Mouse (Mus musculus): ENCODE results near the gene Sox13.
A peak's percentile ranks its signal among the peaks of the same experiment; 100 is the strongest.

The Sox13 gene

GRCm38 (mm10) chr1:133423543-133424480 lies at the start of gene Sox13:
Sox13 (minus strand) TSS chr1:133424377.
- DNase-seq: peak; percentile 9

- no peak for DNase-seq
Observed at GRCm38 (mm10) chr1:133471556-133471955, 47.4 kb upstream of the Sox13 start.

GRCm38 (mm10) chr1:133471086-133471485 lies 46.9 kb upstream of the Sox13 start:
- no peak for DNase-seq

DNA sequence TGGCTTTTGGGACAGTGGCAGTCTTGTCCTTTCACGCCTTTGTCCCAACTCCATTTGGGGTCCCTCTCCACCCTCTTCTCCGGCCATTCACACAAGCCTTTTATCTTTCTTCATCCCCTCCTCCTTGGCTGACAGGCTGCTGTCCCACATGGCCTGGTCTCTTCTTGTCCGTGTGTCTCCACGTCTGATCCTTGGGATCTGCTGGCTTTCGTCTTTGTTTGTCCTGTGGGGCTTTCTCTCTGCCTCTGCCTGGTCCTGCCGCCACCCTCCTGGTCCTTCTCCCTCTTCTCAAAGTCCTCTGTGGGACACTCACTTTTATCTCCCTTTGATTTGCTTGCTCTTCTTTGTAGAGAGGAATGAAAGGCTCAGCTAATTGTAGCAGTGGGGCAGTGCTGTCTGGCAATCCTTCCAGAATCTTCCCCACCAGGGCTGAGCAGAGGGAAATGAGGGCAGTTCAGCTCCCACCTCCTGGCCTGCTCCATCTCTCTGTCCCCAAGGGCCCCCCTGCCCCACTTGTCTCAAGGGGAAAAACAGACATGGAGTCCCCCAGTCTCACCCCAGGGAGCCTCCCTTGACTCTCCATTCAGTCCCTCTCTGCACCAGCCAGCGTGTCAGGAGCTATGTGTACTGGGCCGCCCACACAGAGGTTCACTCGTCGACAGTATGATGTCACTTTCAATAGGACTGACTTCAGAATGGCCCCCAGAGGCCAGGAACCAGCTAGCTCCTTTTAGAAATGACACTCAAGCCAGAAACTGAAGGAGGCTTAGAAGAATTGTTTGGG lies 46.3 kb upstream of the Sox13 start:
- no peak for DNase-seq

GRCm38 (mm10) chr1:133469213-133469612 lies 45.0 kb upstream of the Sox13 start:
- DNase-seq: no peak

DNA sequence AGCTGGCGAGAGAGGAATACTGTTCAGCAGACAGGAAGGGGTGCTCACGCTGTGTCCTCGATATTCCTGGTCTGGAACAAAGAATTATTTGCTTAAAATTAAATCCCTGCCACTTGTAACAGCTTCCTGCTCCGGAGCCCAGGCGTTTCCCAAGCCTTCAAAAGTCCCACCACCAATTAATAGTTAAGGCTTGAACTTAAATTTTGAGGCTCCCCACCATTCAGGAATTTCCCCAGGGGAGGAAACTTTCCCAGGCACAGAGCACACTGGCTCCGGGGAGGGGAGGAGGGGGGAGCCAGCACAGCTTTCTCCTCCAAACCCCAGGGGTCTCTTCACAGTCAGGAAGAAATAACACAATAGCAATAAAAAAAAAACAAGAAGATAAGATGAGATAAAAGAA lies 44.6 kb upstream of the Sox13 start:
- no peak for DNase-seq

DNA sequence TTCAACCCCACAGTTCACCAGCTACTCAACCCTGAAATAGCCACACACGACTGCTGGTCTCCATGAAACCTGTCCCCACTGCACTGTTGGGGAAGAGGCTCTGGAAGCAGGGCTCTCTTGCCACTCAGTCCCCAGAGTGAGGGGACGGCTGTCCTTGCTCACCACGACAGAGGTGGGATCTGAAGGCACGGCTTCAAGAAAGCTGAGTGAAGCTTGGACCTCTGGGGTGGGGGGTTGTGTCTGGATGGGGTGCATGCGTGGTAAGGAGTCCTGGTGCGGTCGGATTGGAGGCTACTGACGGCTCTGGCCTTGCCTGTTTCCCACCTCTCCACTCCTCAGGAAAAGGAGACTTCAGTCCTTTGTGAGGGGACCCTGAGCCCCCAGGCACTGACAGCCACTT lies 43.7 kb upstream of the Sox13 start:
- DNase-seq: no peak

GRCm38 (mm10) chr1:133463138-133463537 lies 39.0 kb upstream of the Sox13 start:
- no peak for DNase-seq

GRCm38 (mm10) chr1:133460996-133461395 lies 36.8 kb upstream of the Sox13 start:
- no peak for DNase-seq

DNA sequence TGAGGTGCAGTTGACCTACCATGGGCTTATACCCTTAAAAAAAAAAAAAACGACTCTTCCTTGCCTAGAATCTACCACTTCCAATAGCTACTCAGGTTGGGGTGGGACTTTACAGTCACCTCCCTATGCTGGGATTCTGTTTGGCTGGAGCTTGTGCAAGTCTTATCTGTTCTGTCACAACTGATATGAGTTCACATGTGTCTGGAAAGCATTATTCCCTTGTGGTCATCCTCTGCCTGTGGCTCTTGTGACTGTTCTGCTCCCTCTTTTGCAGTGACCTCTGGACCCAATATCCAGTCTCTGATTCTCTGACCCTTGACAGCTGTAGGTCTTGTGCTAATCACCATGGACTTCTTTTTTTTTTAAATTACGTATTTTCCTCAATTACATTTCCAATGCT lies 31.9 kb upstream of the Sox13 start:
- DNase-seq: no peak

DNA sequence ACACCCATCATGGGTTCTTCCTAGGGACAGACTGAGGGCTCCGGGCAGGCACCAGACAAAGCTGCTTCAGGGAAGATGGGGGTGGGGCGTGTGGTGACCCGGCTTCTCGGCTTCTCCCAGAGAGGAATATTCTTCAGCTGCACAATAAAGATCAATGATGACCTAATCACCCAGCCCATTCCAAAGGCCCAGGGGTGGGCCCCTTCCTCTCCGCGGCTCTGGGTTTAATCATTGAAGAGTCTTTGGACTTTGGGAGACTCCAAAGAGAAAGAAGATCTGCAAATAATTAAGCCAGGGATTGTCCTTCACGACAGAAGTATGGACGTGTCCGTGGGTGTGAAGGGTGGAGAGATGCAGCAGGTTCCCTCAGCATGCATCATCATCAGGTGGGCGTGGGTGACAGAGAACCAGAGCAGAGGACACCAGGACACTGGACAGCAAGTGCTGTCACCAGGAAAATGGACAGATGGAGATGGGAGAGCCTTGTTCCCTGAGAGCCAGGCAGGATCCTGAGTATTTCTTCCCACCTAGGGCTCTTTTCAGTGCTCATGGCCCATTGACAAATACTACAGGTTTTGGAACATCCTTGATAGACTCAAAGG lies 28.5 kb upstream of the Sox13 start:
- no peak for DNase-seq

- DNase-seq: no peak
Observed at GRCm38 (mm10) chr1:133451869-133452563, 27.8 kb upstream of the Sox13 start.

DNA sequence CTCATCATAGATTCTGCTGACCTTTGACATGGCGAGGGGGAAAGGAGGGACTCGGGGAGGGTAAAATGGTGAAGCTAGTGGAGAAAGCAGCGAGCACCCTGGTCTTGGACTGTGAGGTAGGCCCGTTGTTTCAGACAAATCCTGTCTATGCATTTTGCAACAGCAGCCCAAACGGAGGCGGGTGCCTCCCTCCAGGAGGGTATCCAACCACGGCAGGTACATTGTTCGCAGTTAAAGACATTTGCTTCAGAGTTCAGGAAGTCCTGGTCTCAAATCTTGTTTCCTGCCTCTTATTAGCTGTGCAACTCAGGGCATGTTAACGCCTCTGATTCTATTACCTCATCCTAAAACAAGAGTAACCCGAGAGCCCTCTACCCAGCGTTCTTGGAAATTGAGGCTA lies 26.8 kb upstream of the Sox13 start:
- no peak for DNase-seq

- DNase-seq: no peak
Observed at GRCm38 (mm10) chr1:133448351-133448931, 24.3 kb upstream of the Sox13 start.

- no peak for DNase-seq
Observed at GRCm38 (mm10) chr1:133446291-133446690, 22.1 kb upstream of the Sox13 start.

DNA sequence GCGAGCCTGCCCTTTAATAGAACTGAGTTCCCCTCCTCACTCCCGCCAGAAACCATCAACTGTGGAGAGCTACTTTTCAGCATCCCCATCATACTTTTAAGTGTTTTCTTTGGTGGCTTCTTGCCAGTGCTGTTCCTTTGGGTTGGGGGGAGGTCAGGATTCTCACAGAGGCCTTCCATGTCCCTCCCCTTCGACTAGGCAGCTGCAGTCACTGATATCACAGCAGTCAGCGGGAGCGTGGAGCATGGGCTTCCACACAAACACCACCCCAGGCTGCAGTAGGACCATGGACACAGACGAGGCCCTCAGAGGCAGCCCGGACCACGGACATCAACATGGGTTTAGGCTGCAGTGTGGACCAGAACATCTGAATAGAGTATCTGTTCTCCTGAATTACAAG lies 20.1 kb upstream of the Sox13 start:
- no peak for DNase-seq

GRCm38 (mm10) chr1:133437916-133438683 lies 13.9 kb upstream of the Sox13 start:
- DNase-seq: no peak

GRCm38 (mm10) chr1:133434756-133435112 lies 10.6 kb upstream of the Sox13 start:
- no peak for DNase-seq

- DNase-seq: peak; percentile 5
Observed at GRCm38 (mm10) chr1:133434018-133434755, 10.0 kb upstream of the Sox13 start.

DNA sequence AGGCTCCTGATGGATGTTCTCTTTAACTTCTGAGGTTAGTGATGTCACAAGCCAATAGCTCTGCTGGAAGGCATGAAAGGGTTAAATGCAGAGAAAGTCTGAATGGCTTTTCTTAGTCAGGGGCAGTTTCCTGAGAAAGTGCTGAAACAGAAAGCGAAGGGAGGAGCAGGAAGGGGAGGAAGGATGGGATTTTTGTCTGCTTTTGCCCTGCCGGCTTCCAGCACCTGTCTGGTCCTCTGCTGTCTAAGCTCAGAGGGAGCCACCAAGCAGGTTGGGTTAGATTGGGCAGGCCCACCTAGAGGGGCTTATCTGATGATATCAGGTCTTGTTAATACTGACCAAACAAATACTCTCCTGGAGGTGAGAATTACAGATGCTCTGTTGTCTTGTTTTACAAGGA lies 8.4 kb upstream of the Sox13 start:
- DNase-seq: no peak

GRCm38 (mm10) chr1:133431133-133431532 lies 7.0 kb upstream of the Sox13 start:
- no peak for DNase-seq
